ENCODE assay signal across 8 mouse cellular contexts in genomic region chr9:121297171-121298064, GRCm38 (mm10). TPM values are rescaled to one million over a fixed set of nuclear protein-coding genes. Genes with fewer than 3 reads are reported as not detected.
A peak's percentile ranks its signal among the peaks of the same experiment; 100 is the strongest.
DNase-seq lines count a peak whose midpoint lies in the region; ATAC-seq lines count a peak whose summit lies in the region.

Gene Trak1, plus strand, starts transcription at chr9:121297502.

- peak; percentile 48 for DNase-seq in layer of hippocampus, adult 11-12 months (ENCODE audit: low spot score)
- no peak for DNase-seq in layer of hippocampus, adult 9-10 months (ENCODE audit: low spot score)
- DNase-seq in cerebellum, adult 9-11 months: peak; percentile 75
- DNase-seq in gastrocnemius, postnatal 10 days: peak; percentile 71
- peak; percentile 80 for DNase-seq in limb, embryonic 10.5 days (ENCODE audit: low spot score)
- DNase-seq in midbrain, embryonic 11.5 days (ENCODE audit: low spot score, missing footprints): peak; percentile 94
- DNase-seq in spleen, postnatal 36 days (ENCODE audit: low spot score in 2 of 2): peak; percentile 64 to 65

- H3K4me2 ChIP-seq in hindbrain, embryonic 16.5 days (ENCODE audit: low read length): peak within 1 kb of the TSS; percentile 95
- peak within 1 kb of the TSS; percentile 89 for H3K4me2 ChIP-seq in midbrain, embryonic 11.5 days

- H3K27ac ChIP-seq in hindbrain, embryonic 16.5 days (ENCODE audit: low read depth, low read length): peak within 1 kb of the TSS; percentile 71
- peak within 1 kb of the TSS; percentile 92 for H3K27ac ChIP-seq in limb, embryonic 10.5 days
- peak within 1 kb of the TSS; percentile 40 for H3K27ac ChIP-seq in midbrain, embryonic 11.5 days (ENCODE audit: low read depth, low read length)

- H3K4me1 ChIP-seq in hindbrain, embryonic 16.5 days (ENCODE audit: control insufficient read depth, insufficient read depth, low read depth, low read length): peaks cover 37% of the 10 kb centered on the region
- peaks cover 47% of the 10 kb centered on the region for H3K4me1 ChIP-seq in limb, embryonic 10.5 days
- peaks cover 38% of the 10 kb centered on the region for H3K4me1 ChIP-seq in midbrain, embryonic 11.5 days (ENCODE audit: control insufficient read depth, insufficient read depth, low read length)

- H3K36me3 ChIP-seq in hindbrain, embryonic 16.5 days (ENCODE audit: control insufficient read depth, insufficient read depth, low read length): no peaks in the 10 kb centered on the region
- H3K36me3 ChIP-seq in limb, embryonic 10.5 days: no peaks in the 10 kb centered on the region
- no peaks in the 10 kb centered on the region for H3K36me3 ChIP-seq in midbrain, embryonic 11.5 days (ENCODE audit: control insufficient read depth, insufficient read depth, low read length)

- H3K4me3 ChIP-seq in hindbrain, embryonic 16.5 days (ENCODE audit: low read length): peak within 1 kb of the TSS; percentile 90
- peak within 1 kb of the TSS; percentile 92 for H3K4me3 ChIP-seq in limb, embryonic 10.5 days
- peak within 1 kb of the TSS; percentile 92 for H3K4me3 ChIP-seq in midbrain, embryonic 11.5 days (ENCODE audit: low read depth, low read length)

- ATAC-seq in hindbrain, embryonic 16.5 days: peak; percentile 90
- peak; percentile 84 for ATAC-seq in midbrain, embryonic 11.5 days (ENCODE audit: low FRiP score)

- no peaks in the 10 kb centered on the region for H3K9me3 ChIP-seq in hindbrain, embryonic 16.5 days (ENCODE audit: control insufficient read depth, low read length)
- no peaks in the 10 kb centered on the region for H3K9me3 ChIP-seq in limb, embryonic 10.5 days (replicated peaks)
- H3K9me3 ChIP-seq in midbrain, embryonic 11.5 days (ENCODE audit: control insufficient read depth, low read length): no peaks in the 10 kb centered on the region

- peak within 1 kb of the TSS; percentile 94 for H3K9ac ChIP-seq in hindbrain, embryonic 16.5 days (ENCODE audit: low read depth, low read length)
- peak within 1 kb of the TSS; percentile 96 for H3K9ac ChIP-seq in midbrain, embryonic 11.5 days (ENCODE audit: low read length)

- H3K27me3 ChIP-seq in hindbrain, embryonic 16.5 days (replicated peaks; ENCODE audit: control insufficient read depth, insufficient read depth, low read length): no peaks in the 10 kb centered on the region
- H3K27me3 ChIP-seq in limb, embryonic 10.5 days (ENCODE audit: low read depth, poor library complexity, severe bottlenecking): peaks cover 46% of the 10 kb centered on the region
- H3K27me3 ChIP-seq in midbrain, embryonic 11.5 days (ENCODE audit: control insufficient read depth, insufficient read depth, low read length): no peaks in the 10 kb centered on the region; the same call in 1 of the 2 replicates

- under 1% methylated on average over 69 of the region's 116 CpGs for WGBS in hindbrain, embryonic 16.5 days
- under 1% methylated on average over 84 of the region's 116 CpGs for WGBS in limb, embryonic 10.5 days
- under 1% methylated on average over 45 of the region's 116 CpGs for WGBS in midbrain, embryonic 11.5 days

RNA-seq across cellular contexts. Expression of gene Trak1, which starts in this region (rescaled TPM):
- total RNA-seq in gastrocnemius, postnatal 10 days (2021): 100 to 1,000 TPM; 203 to 207 TPM
- 57.8 and 59.3 TPM in 2 replicates for polyA plus RNA-seq in hindbrain, embryonic 16.5 days (2015; fragmentation: Nextera tagmentation; extraction: Ambion mirVana)
- 9.6 and 12.2 TPM in 2 replicates for polyA plus RNA-seq in limb, embryonic 10.5 days (2016; fragmentation: Nextera tagmentation; extraction: Ambion mirVana)
- 19.2 and 20.5 TPM in 2 replicates for polyA plus RNA-seq in midbrain, embryonic 11.5 days (2014; fragmentation: Nextera tagmentation; extraction: Ambion mirVana)

Comparison
In these comparisons a context has a peak if more than half of its experiments do, and no peak if none do; other contexts are left out.
1. H3K27ac ChIP-seq: peak in every context shown above with its lines; median percentile 92 in limb, embryonic 10.5 days; 71 in hindbrain, embryonic 16.5 days; 40 in midbrain, embryonic 11.5 days.